Mouse (Mus musculus) heart, postnatal 0 days (tissue): ENCODE results near the gene Tfeb. TPM values are rescaled to one million over a fixed set of nuclear protein-coding genes. Genes with fewer than 3 reads are reported as not detected.

ENCODE experiments used
- ATAC-seq: fragments of 200-750 bp; cut with Nextera tagmentation; 2 replicates; pipeline ENCODE4 v1.8.0; 2017; ENCODE audit warnings: low read depth, moderate number of reproducible peaks, moderate library complexity; ENCODE audit not compliant: insufficient read depth
- DNase-seq: peaks from one replicate; pipeline ENCODE4 v3.0.0-alpha.2; 2016; ENCODE audit warnings: low spot score
- H3K27ac ChIP-seq: fragments of 300-500 bp; sonication (generic); 2 replicates; pipeline ENCODE4 v1.5.1; 2014; ENCODE audit warnings: low read depth, mild to moderate bottlenecking
- H3K27me3 ChIP-seq: fragments of 300-500 bp; sonication (generic); 2 replicates; pipeline ENCODE4 v1.6.1; 2014; ENCODE audit warnings: low read length, mixed read lengths; ENCODE audit not compliant: control insufficient read depth, insufficient read depth
- H3K36me3 ChIP-seq: fragments of 300-500 bp; sonication (generic); replicated peaks from 2 replicates; pipeline ENCODE4 v1.6.1; 2014; ENCODE audit warnings: low read length, mixed read lengths; ENCODE audit not compliant: control insufficient read depth, insufficient read depth
- H3K4me1 ChIP-seq: fragments of 300-500 bp; sonication (generic); 2 replicates; pipeline ENCODE4 v1.6.1; 2014; ENCODE audit warnings: antibody characterized with exemption; ENCODE audit not compliant: control insufficient read depth, insufficient read depth
- H3K4me2 ChIP-seq: fragments of 300-500 bp; sonication (generic); 2 replicates; pipeline ENCODE4 v1.6.1; 2014; ENCODE audit warnings: low read depth, mild to moderate bottlenecking, low read length, moderate library complexity
- H3K4me3 ChIP-seq: fragments of 300-500 bp; sonication (generic); 2 replicates; pipeline ENCODE4 v1.5.1; 2014; ENCODE audit warnings: low read depth, low read length
- H3K9ac ChIP-seq: fragments of 300-500 bp; sonication (generic); replicated peaks from 2 replicates; pipeline ENCODE4 v1.6.1; 2014; ENCODE audit warnings: low read depth, low read length, mixed read lengths
- H3K9me3 ChIP-seq: fragments of 300-500 bp; sonication (generic); replicated peaks from 2 replicates; pipeline ENCODE4 v1.6.1; 2016; ENCODE audit warnings: low read length; ENCODE audit not compliant: control insufficient read depth
- CTCF ChIP-seq: IDR thresholded peaks from 2 replicates; pipeline ENCODE4 v1.5.1; 2016; ENCODE audit warnings: antibody characterized with exemption, control low read depth, low read depth
- EP300 ChIP-seq: IDR thresholded peaks from 2 replicates; pipeline ENCODE4 v1.6.1; 2016; ENCODE audit warnings: antibody characterized with exemption, low read depth
- WGBS: fragments of 180-500 bp; shearing (Covaris S2); extraction: QIAGEN DNeasy Blood & Tissue Kit; methylation state at CpG from one replicate; pipeline ENCODE4 v1.1.7; 2014; 5-methylcytosine and 5-hydroxymethylcytosine counted together
- polyA plus RNA-seq: library from polyadenylated mRNA; unstranded; fragments of >200 nt; fragmentation: Nextera tagmentation; extraction: Ambion mirVana; gene quantifications from 2 replicates; pipeline ENCODE4 v1.2.1, GENCODE M21; 2015
- total RNA-seq: library from RNA; depleted of rRNA; stranded (reverse); fragments of >200 nt; gene quantifications from 2 replicates; pipeline ENCODE4 v1.2.3, GENCODE M21; 2014; ENCODE audit warnings: low replicate concordance

Gene Tfeb
- total and polyA plus RNA-seq, 2 experiments from 2014 or later, result 27.9 to 42.4 TPM

DNA sequence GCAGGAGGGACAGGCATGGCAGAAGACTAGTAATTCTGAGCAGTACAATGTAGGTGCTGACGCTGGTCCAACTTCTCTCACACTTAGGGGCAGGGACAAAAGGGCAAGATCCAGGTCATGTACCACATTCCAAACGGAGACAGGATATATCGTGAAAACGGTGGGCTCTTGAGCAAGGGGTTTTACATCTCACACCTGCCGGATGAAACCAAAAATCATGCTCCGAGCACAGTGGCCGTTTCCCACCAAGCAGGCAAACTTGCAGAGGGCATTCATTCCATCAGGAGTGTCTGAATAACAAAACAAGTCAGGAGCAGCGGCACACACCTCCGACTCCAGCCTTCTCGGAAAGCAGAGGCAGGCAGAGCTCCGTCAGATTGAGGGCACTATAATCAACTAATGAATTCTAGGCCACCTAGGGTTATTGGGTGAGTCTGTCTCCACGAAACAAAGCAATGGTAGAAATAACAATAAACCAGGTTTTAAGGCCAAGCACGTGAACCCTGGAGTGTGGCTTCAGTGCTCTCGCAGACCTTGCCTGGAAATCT lies 1.2 kb upstream of the Tfeb start:
- H3K27me3 ChIP-seq, result no peaks in the 10 kb centered on the region
- H3K9me3 ChIP-seq, result no peaks in the 10 kb centered on the region
- WGBS, result 70% methylated on average over 14 of the region's 14 CpGs
- no peak for ATAC-seq
- no peak overlapping the region for H3K27ac ChIP-seq
- H3K4me1 ChIP-seq, result peaks cover 13% of the 10 kb centered on the region; the same call in 1 of the 2 replicates
- DNase-seq, result no peak
- TF ChIP-seq CTCF (no peak), EP300 (no peak)
- no peak overlapping the region for H3K4me3 ChIP-seq
- H3K9ac ChIP-seq, result no peak overlapping the region
- H3K36me3 ChIP-seq, result no peaks in the 10 kb centered on the region
- H3K4me2 ChIP-seq, result no peak overlapping the region

DNA sequence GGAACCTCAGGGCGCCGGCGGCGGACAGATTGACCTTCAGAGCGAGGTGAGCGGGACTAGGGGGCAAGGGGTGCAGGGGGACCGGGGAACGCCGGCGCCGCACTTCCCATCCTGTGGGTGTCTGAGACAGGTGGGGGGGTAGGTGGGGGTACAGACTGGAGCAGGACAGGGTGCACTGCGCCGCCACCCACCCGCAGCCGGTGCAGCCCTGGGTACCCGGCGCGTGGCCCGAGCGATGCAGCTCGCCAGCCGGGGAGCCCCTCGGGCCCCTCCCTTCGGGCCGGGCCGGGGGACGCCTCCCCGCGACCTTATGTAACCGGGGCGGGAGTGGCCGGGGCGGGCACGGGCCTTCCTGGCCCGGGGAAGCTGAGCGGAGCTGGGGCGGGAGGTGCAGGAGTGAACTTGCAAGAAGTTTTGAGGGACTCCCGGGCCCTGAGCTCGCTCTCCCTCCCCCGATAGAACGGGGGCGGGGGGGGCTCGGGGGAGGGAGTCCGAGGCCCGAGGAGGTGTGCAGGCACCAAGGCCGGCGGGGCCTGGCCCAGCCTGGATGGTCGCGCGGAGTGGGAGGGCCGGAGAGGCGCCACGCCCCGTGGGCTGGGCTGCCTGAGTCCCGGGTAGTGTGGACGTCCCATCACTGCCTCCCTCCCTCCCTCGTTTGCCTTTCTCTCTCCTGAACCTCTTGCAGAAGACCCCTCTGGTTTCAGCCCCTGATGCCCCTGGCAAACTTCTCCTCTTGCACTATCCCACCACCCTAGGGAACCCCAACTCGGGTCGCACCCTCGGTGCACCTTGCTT lies 638 bp downstream of the Tfeb start:
- Histone ChIP-seq H3K4me2 (peak overlapping the region; percentile 95), H3K27ac (peak overlapping the region; percentile 94), H3K9me3 (no peaks in the 10 kb centered on the region), H3K4me1 (peaks cover 17% of the 10 kb centered on the region; the same call in 1 of the 2 replicates), H3K9ac (peak overlapping the region; percentile 92), H3K27me3 (no peaks in the 10 kb centered on the region), H3K36me3 (no peaks in the 10 kb centered on the region), H3K4me3 (peak overlapping the region; percentile 93)
- peak; percentile 77 for DNase-seq
- no peak for TF ChIP-seq EP300
- no peak for TF ChIP-seq CTCF
- ATAC-seq, result peak; percentile 88
- WGBS, result under 1% methylated on average over 56 of the region's 60 CpGs

DNA sequence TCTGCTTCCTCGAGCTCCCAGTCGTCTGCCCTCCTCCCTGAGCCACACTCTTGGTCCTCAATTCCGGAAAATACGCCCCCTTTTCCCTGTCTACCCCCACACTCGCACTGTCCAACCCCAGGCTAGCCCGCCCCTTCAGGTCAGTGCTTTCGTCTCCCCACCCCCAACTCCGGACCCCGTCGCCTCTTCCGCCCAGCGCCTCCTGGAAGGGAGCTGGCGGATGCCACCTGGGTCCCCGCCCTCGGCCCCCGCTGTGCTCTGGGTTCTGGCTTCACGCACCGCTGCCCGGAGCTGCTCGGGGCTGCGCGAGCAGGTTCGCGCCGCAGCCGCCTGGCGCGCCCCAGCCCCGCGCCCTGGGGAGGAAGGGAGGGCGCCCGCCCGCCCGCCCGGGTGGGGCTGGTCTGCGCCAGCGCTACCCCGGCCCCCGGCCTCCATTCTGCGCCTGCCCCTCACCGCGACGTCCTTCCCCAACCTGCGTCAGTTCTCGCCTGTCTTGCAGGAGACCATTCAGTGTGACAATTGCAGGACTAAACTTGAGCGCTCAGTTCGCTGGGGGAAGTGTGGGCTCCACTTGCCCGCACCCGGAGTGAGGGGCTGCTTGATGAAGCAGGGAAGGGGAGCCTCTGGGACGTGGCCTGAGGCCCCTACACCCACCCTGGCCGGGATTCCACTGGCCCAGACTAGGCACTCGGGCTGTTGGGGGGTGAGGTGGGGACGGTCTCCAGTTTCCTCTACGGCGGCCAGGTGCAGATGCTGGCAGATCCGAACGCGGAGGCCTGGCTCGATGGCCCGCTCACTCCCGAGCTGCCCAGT lies 1.4 kb downstream of the Tfeb start:
- ATAC-seq (peak; percentile 12), DNase-seq (no peak)
- no peak for TF ChIP-seq EP300
- no peak for TF ChIP-seq CTCF
- peak overlapping the region; percentile 92 for H3K9ac ChIP-seq
- peaks cover 24% of the 10 kb centered on the region; the same call in 1 of the 2 replicates for H3K4me1 ChIP-seq
- no peaks in the 10 kb centered on the region for H3K9me3 ChIP-seq
- peak overlapping the region; percentile 93 for H3K4me3 ChIP-seq
- WGBS, result 1% methylated on average over 58 of the region's 61 CpGs
- H3K36me3 ChIP-seq, result no peaks in the 10 kb centered on the region
- peak overlapping the region; percentile 94 for H3K27ac ChIP-seq
- peak overlapping the region; percentile 95 for H3K4me2 ChIP-seq
- no peaks in the 10 kb centered on the region for H3K27me3 ChIP-seq

- Histone ChIP-seq H3K4me1 (peaks cover 25% of the 10 kb centered on the region; the same call in 1 of the 2 replicates), H3K9me3 (no peaks in the 10 kb centered on the region), H3K4me2 (peak overlapping the region; percentile 95), H3K27me3 (no peaks in the 10 kb centered on the region), H3K27ac (peak overlapping the region; percentile 94), H3K36me3 (no peaks in the 10 kb centered on the region), H3K4me3 (peak overlapping the region; percentile 93), H3K9ac (peak overlapping the region; percentile 92)
- TF ChIP-seq EP300 (no peak), CTCF (no peak)
- 20% methylated on average over 20 of the region's 20 CpGs for WGBS
- ATAC-seq, result no peak
- peak; percentile 41 for DNase-seq
Measured at GRCm38 (mm10) chr17:47738879-47739798, 2.3 kb downstream of the Tfeb start.
